Mouse (Mus musculus) neural tube, embryonic 15.5 days (tissue): ENCODE measurements around the gene Foxi1. TPM values are rescaled to one million over a fixed set of nuclear protein-coding genes. Genes with fewer than 3 reads are reported as not detected.

Experiments used
- ATAC-seq: fragments of 200-750 bp; cut with Nextera tagmentation; 2 replicates; pipeline ENCODE4 v1.8.0; 2017; ENCODE audit warnings: mild to moderate bottlenecking, moderate TSS enrichment, moderate library complexity; ENCODE audit not compliant: low FRiP score
- H3K27ac ChIP-seq: fragments of 300-500 bp; sonication (generic); replicated peaks from 2 replicates; pipeline ENCODE4 v1.5.1; 2015; ENCODE audit warnings: mild to moderate bottlenecking, inconsistent platforms
- H3K27me3 ChIP-seq: fragments of 300-500 bp; sonication (generic); replicated peaks from 2 replicates; pipeline ENCODE4 v1.6.1; 2015; ENCODE audit warnings: inconsistent platforms
- H3K36me3 ChIP-seq: fragments of 300-500 bp; sonication (generic); 2 replicates; pipeline ENCODE4 v1.6.1; 2015; ENCODE audit warnings: inconsistent platforms
- H3K4me1 ChIP-seq: fragments of 300-500 bp; sonication (generic); 2 replicates; pipeline ENCODE4 v1.6.1; 2015; ENCODE audit warnings: inconsistent platforms
- H3K4me2 ChIP-seq: fragments of 300-500 bp; sonication (generic); 2 replicates; pipeline ENCODE4 v1.6.1; 2015; ENCODE audit warnings: inconsistent platforms, mild to moderate bottlenecking, moderate library complexity
- H3K4me3 ChIP-seq: fragments of 300-500 bp; sonication (generic); replicated peaks from 2 replicates; pipeline ENCODE4 v1.5.1; 2015; ENCODE audit warnings: mild to moderate bottlenecking, inconsistent platforms
- H3K9ac ChIP-seq: fragments of 300-500 bp; sonication (generic); replicated peaks from 2 replicates; pipeline ENCODE4 v1.6.1; 2015; ENCODE audit warnings: mild to moderate bottlenecking, inconsistent platforms
- H3K9me3 ChIP-seq: fragments of 300-500 bp; sonication (generic); replicated peaks from 2 replicates; pipeline ENCODE4 v1.6.1; 2016; ENCODE audit warnings: inconsistent platforms
- WGBS: fragments of 180-500 bp; shearing (Covaris S2); methylation state at CpG from one replicate; pipeline ENCODE4 v1.1.7; 2015; ENCODE audit warnings: mixed read lengths; 5-methylcytosine and 5-hydroxymethylcytosine counted together
- polyA plus RNA-seq: library from polyadenylated mRNA; unstranded; fragments of >200 nt; fragmentation: Nextera tagmentation; extraction: Ambion mirVana; gene quantifications from 2 replicates; pipeline ENCODE4 v1.2.1, GENCODE M21; 2015

Gene Foxi1
- polyA plus RNA-seq, 1 experiment from 2014 or later: not detected

- Histone ChIP-seq H3K4me2 (no peak overlapping the region), H3K9me3 (no peaks in the 10 kb centered on the region), H3K4me1 (no peaks in the 10 kb centered on the region), H3K9ac (no peak overlapping the region), H3K27me3 (no peaks in the 10 kb centered on the region), H3K4me3 (no peak overlapping the region), H3K36me3 (no peaks in the 10 kb centered on the region), H3K27ac (no peak overlapping the region)
- ATAC-seq: no peak
- 76% methylated on average over 9 of the region's 9 CpGs for WGBS
Observed at GRCm38 (mm10) chr11:34194158-34194941, 13.5 kb downstream of the Foxi1 start.

- Histone ChIP-seq H3K27me3 (no peaks in the 10 kb centered on the region), H3K4me3 (no peak overlapping the region), H3K4me1 (no peaks in the 10 kb centered on the region), H3K36me3 (no peaks in the 10 kb centered on the region), H3K9me3 (no peaks in the 10 kb centered on the region), H3K9ac (no peak overlapping the region), H3K27ac (no peak overlapping the region), H3K4me2 (no peak overlapping the region)
- ATAC-seq: no peak
- 65% methylated on average over 3 of the region's 3 CpGs for whole genome bisulfite sequencing
Observed at GRCm38 (mm10) chr11:34193658-34194057, 14.2 kb downstream of the Foxi1 start.

DNA sequence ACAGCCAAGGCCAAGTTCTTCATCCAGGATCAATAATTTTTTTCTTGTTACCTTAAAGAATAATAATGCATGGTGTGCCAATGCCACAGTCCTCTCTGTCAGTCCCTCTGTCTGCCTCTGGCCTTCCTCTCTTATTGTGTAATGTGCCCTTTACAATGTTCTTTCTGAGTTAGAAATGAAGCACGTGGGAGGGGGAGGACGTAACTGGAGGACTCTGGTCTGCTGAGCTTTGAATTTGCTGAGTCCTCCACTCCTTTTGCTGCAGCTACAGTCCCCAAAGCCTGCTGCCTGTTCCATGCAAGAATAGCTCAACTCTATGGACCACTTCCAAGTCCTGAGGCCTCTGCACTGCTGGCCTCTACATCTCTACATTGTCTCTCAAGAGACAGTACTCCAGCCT, 23.6 kb downstream of the Foxi1 start:
- 70% methylated on average over 2 of the region's 2 CpGs for WGBS
- no peak for ATAC-seq
- no peak overlapping the region for H3K4me2 ChIP-seq

DNA sequence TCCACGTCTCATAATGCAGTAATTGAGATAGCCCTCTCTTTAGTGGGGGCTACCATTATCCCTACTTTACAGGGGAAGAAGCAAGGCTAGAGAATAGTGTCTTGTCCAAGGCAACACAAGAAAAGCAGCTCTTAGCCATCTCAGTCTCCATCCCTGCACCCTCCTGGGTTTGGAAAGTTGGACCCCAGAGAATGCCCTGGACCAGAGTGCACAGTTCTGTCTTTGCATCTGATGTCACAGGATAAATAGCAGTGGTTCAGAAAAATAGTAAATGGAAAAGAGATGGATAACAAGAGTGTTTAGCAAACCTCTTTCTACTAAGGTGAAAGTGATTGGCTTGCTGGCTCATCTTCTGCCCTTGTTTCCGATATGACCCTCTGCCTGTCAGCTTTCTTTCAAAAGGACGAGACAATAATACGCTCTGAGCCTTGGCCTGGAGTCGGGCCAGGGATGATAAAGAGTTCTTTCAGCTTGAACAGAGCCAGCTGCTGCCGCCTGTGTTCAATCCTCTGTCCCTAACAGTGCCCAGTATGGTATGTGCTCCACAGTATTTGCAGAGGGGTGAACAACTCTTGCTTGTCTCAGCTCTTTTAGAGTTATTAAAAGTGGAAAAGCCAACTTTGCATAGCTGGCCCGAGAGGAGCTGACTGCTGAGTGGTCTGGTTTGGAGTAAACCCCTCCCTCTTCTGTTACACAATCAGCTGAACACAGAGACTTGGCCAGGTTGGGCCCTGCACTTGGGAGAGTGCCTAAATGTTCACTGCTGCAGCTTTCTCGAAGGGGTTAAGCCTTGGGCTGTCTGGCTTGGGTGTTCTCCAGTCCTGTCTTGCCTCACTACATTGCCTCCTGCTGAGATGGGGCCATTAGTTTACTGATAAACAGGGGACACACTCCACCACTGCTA, 26.4 kb downstream of the Foxi1 start:
- H3K4me3 ChIP-seq: no peak overlapping the region
- no peak overlapping the region for H3K4me2 ChIP-seq
- no peaks in the 10 kb centered on the region for H3K9me3 ChIP-seq
- H3K36me3 ChIP-seq: no peaks in the 10 kb centered on the region
- WGBS: 23% methylated on average over 8 of the region's 8 CpGs
- no peak overlapping the region for H3K9ac ChIP-seq
- peak; percentile 83 for ATAC-seq
- no peaks in the 10 kb centered on the region for H3K27me3 ChIP-seq
- H3K4me1 ChIP-seq: peaks cover 12% of the 10 kb centered on the region
- H3K27ac ChIP-seq: peak overlapping the region; percentile 56

More for the DNA sequence above, 23.6 kb downstream of the Foxi1 start:
- Histone ChIP-seq H3K27ac (no peak overlapping the region), H3K4me3 (no peak overlapping the region), H3K9me3 (no peaks in the 10 kb centered on the region), H3K27me3 (no peaks in the 10 kb centered on the region), H3K4me1 (peaks cover 12% of the 10 kb centered on the region), H3K36me3 (no peaks in the 10 kb centered on the region), H3K9ac (no peak overlapping the region)

GRCm38 (mm10) chr11:34178752-34179151, 29.1 kb downstream of the Foxi1 start:
- H3K36me3 ChIP-seq: no peaks in the 10 kb centered on the region
- WGBS: 91% methylated on average over 2 of the region's 2 CpGs

GRCm38 (mm10) chr11:34176371-34176770, 31.5 kb downstream of the Foxi1 start:
- Histone ChIP-seq H3K27me3 (no peaks in the 10 kb centered on the region), H3K9ac (no peak overlapping the region), H3K4me3 (no peak overlapping the region), H3K9me3 (no peaks in the 10 kb centered on the region), H3K4me1 (peaks cover 2% of the 10 kb centered on the region), H3K36me3 (no peaks in the 10 kb centered on the region), H3K27ac (no peak overlapping the region), H3K4me2 (no peak overlapping the region)
- WGBS: 84% methylated on average over 1 of the region's 1 CpGs
- no peak for ATAC-seq

More at GRCm38 (mm10) chr11:34178752-34179151, 29.1 kb downstream of the Foxi1 start:
- Histone ChIP-seq H3K27ac (no peak overlapping the region), H3K9me3 (no peaks in the 10 kb centered on the region), H3K27me3 (no peaks in the 10 kb centered on the region), H3K4me3 (no peak overlapping the region), H3K4me1 (peaks cover 12% of the 10 kb centered on the region), H3K4me2 (no peak overlapping the region), H3K9ac (no peak overlapping the region)
- no peak for ATAC-seq

DNA sequence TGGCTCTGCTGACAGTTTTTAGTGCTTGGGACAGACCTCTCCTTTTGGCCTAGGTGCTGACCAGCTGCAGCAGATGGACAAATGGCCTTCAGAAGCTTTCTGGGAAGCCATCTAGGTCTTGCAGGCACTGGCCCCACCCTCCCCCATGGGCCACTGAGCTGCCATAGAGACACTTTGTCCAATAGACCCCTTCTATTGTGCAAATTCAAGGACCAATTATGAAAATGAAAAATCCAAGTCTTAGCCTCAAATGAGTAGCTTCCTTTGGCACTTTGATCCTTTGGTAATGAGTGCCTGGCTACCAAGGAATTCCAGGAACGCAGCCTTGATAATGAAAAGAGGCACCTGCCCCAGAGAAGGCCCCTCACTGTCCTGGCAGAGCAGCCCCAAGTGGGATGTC, 36.7 kb downstream of the Foxi1 start:
- Histone ChIP-seq H3K9ac (no peak overlapping the region), H3K4me2 (no peak overlapping the region), H3K4me1 (no peaks in the 10 kb centered on the region), H3K27me3 (no peaks in the 10 kb centered on the region), H3K4me3 (no peak overlapping the region), H3K36me3 (no peaks in the 10 kb centered on the region), H3K9me3 (no peaks in the 10 kb centered on the region), H3K27ac (no peak overlapping the region)
- WGBS: 93% methylated on average over 1 of the region's 1 CpGs
- ATAC-seq: no peak

DNA sequence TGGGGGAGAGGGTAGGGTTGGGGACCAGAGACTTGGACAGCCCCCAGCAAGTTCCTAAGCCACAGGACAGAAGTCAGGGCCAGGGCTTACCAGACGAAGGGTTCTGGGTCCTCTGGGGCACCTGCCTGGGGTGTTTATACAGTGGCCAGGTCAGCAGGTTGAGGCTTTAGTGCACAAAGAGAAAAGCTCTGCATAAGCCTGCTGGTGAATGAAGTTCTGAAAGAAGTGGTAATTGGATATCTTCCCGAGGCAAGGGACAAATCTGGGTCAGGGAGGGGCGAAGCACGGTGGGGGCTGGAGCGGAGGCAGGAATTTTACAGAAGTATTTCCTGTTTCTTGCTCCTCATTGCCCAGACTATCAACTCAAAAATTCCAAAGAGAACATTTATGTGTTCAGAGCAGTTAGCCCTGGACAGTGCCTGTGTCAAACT, 38.4 kb downstream of the Foxi1 start:
- Histone ChIP-seq H3K27me3 (no peaks in the 10 kb centered on the region), H3K4me3 (no peak overlapping the region), H3K4me2 (no peak overlapping the region), H3K9me3 (no peaks in the 10 kb centered on the region), H3K9ac (no peak overlapping the region), H3K4me1 (no peaks in the 10 kb centered on the region), H3K27ac (no peak overlapping the region), H3K36me3 (no peaks in the 10 kb centered on the region)
- 60% methylated on average over 5 of the region's 5 CpGs for WGBS
- ATAC-seq: no peak

GRCm38 (mm10) chr11:34166392-34166791, 41.5 kb downstream of the Foxi1 start:
- 85% methylated on average over 4 of the region's 4 CpGs for WGBS

GRCm38 (mm10) chr11:34165278-34165677, 42.6 kb downstream of the Foxi1 start:
- Histone ChIP-seq H3K9ac (no peak overlapping the region), H3K4me2 (no peak overlapping the region), H3K4me3 (no peak overlapping the region), H3K27me3 (no peaks in the 10 kb centered on the region), H3K27ac (no peak overlapping the region), H3K9me3 (no peaks in the 10 kb centered on the region), H3K36me3 (no peaks in the 10 kb centered on the region), H3K4me1 (no peaks in the 10 kb centered on the region)
- 96% methylated on average over 11 of the region's 11 CpGs for WGBS
- ATAC-seq: no peak

More at GRCm38 (mm10) chr11:34166392-34166791, 41.5 kb downstream of the Foxi1 start:
- no peaks in the 10 kb centered on the region for H3K9me3 ChIP-seq
- H3K4me3 ChIP-seq: no peak overlapping the region
- no peak overlapping the region for H3K4me2 ChIP-seq
- no peak for ATAC-seq
- H3K27me3 ChIP-seq: no peaks in the 10 kb centered on the region
- no peak overlapping the region for H3K9ac ChIP-seq
- no peaks in the 10 kb centered on the region for H3K4me1 ChIP-seq
- H3K27ac ChIP-seq: no peak overlapping the region
- no peaks in the 10 kb centered on the region for H3K36me3 ChIP-seq

- Histone ChIP-seq H3K9me3 (no peaks in the 10 kb centered on the region), H3K4me2 (no peak overlapping the region), H3K36me3 (no peaks in the 10 kb centered on the region), H3K4me1 (no peaks in the 10 kb centered on the region), H3K4me3 (no peak overlapping the region), H3K9ac (no peak overlapping the region), H3K27me3 (no peaks in the 10 kb centered on the region), H3K27ac (no peak overlapping the region)
- WGBS: 81% methylated on average over 9 of the region's 9 CpGs
- no peak for ATAC-seq
Observed at GRCm38 (mm10) chr11:34158916-34159315, 49.0 kb downstream of the Foxi1 start.

GRCm38 (mm10) chr11:34155235-34155634, 52.7 kb downstream of the Foxi1 start:
- Histone ChIP-seq H3K9me3 (no peaks in the 10 kb centered on the region), H3K4me3 (no peak overlapping the region), H3K27me3 (no peaks in the 10 kb centered on the region), H3K4me2 (no peak overlapping the region), H3K4me1 (no peaks in the 10 kb centered on the region), H3K36me3 (no peaks in the 10 kb centered on the region), H3K27ac (no peak overlapping the region), H3K9ac (no peak overlapping the region)
- ATAC-seq: no peak
- WGBS: 84% methylated on average over 7 of the region's 7 CpGs
